Mouse (Mus musculus): ENCODE results near the gene Tepsin. TPM values are rescaled to one million over a fixed set of nuclear protein-coding genes. Genes with fewer than 3 reads are reported as not detected.
A peak's percentile ranks its signal among the peaks of the same experiment; 100 is the strongest.

Gene Tepsin
- polyA plus RNA-seq, 1 experiment from 2014 or later, result 22.0 TPM

DNA sequence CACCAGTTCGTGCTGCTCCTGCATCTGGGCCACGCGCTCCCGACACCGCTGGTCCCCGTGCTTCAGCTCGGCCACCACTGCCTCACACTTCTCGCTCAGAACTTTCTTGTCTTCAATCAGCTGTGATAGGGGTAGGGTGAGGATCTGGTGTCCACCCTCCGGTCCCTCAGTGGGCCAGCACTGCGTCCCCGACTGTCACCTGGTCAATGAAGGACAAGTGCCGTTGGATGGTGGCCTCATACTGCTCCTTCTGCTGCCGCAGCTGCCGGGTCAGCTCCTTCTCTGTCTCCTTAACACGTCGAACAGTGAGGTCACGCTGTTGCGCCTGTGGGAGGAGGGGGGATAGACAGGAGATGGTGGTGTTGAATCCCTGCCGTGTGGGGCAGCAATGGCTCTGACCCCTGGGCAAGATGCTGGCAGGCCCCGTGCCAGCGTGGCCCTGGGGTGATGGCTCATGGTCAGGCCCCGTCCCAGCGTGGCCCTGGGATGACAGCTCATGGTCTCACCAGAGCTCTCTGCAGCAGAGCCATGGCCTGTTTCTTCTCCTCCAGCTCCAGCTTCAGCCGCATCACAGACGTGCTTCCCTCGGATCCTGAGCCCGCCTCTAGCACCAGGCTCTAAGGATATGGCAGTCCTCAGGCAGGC, 28.1 kb downstream of the Tepsin start:
- no peak for ATAC-seq (ENCODE audit: low FRiP score, low TSS enrichment)
- Histone ChIP-seq H3K4me1 (ENCODE audit: insufficient read depth, low read length) (no peaks in the 10 kb centered on the region), H3K36me3 (ENCODE audit: insufficient read depth, low read length) (peaks cover 23% of the 10 kb centered on the region), H3K9me3 (ENCODE audit: low read length) (no peaks in the 10 kb centered on the region), H3K4me2 (replicated peaks; ENCODE audit: low read depth, low read length) (no peak overlapping the region), H3K27me3 (ENCODE audit: insufficient read depth, low read length) (no peaks in the 10 kb centered on the region), H3K27ac (ENCODE audit: low read length) (no peak overlapping the region), H3K9ac (replicated peaks; ENCODE audit: low read length) (no peak overlapping the region), H3K4me3 (ENCODE audit: low read length) (no peak overlapping the region)
- 91% methylated on average over 27 of the region's 27 CpGs for WGBS

DNA sequence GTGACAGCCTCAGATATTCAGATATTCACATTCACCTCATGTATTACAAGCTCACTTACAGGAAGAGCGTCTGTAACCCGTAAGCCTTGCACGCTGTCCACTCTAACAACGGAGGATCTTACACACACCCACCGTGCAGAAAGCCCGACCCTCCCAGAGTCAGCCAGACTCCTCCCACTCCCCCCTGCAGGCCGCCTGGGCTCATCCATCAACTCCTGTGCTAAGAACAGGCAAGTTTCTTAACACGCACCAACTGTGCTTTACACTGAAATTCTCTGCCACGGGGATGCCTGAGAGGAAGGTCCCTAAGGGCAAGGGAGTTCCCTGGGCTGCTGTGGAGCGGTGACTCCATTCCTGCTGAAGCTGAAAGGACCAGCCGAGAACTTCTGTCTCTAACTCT, 29.3 kb downstream of the Tepsin start:
- 31% methylated on average over 11 of the region's 11 CpGs for WGBS
- Histone ChIP-seq H3K9ac (replicated peaks; ENCODE audit: low read length) (no peak overlapping the region), H3K4me2 (replicated peaks; ENCODE audit: low read depth, low read length) (no peak overlapping the region), H3K4me3 (ENCODE audit: low read length) (no peak overlapping the region), H3K27ac (ENCODE audit: low read length) (no peak overlapping the region), H3K9me3 (ENCODE audit: low read length) (no peaks in the 10 kb centered on the region), H3K4me1 (ENCODE audit: insufficient read depth, low read length) (no peaks in the 10 kb centered on the region), H3K36me3 (ENCODE audit: insufficient read depth, low read length) (peaks cover 26% of the 10 kb centered on the region), H3K27me3 (ENCODE audit: insufficient read depth, low read length) (no peaks in the 10 kb centered on the region)
- ATAC-seq (ENCODE audit: low FRiP score, low TSS enrichment), result no peak

DNA sequence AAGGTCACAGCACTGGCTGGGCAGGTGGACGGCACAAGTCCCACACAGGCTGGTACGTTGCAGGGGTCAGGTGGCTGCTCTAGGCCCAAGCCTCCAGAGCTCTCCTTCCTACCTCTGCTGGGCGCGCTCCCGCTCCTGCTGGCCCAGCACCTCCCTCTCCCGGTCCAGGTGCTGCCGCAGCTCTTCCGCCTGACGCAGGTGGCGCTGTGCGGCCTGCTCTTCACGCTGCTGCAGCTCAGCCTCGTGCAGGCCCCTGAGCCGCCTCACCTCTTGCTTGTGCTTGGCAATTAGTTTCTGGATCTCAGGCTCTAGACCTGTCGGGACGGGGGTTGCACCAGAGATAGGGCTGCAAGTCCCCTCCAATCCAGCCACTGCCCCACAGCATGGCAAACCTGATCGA, 30.7 kb downstream of the Tepsin start:
- Histone ChIP-seq H3K4me2 (replicated peaks; ENCODE audit: low read depth, low read length) (no peak overlapping the region), H3K27me3 (ENCODE audit: insufficient read depth, low read length) (no peaks in the 10 kb centered on the region), H3K36me3 (ENCODE audit: insufficient read depth, low read length) (peaks cover 23% of the 10 kb centered on the region), H3K4me1 (ENCODE audit: insufficient read depth, low read length) (no peaks in the 10 kb centered on the region), H3K4me3 (ENCODE audit: low read length) (no peak overlapping the region), H3K9me3 (ENCODE audit: low read length) (no peaks in the 10 kb centered on the region), H3K27ac (ENCODE audit: low read length) (no peak overlapping the region), H3K9ac (replicated peaks; ENCODE audit: low read length) (no peak overlapping the region)
- 55% methylated on average over 17 of the region's 17 CpGs for WGBS
- ATAC-seq (ENCODE audit: low FRiP score, low TSS enrichment), result no peak

DNA sequence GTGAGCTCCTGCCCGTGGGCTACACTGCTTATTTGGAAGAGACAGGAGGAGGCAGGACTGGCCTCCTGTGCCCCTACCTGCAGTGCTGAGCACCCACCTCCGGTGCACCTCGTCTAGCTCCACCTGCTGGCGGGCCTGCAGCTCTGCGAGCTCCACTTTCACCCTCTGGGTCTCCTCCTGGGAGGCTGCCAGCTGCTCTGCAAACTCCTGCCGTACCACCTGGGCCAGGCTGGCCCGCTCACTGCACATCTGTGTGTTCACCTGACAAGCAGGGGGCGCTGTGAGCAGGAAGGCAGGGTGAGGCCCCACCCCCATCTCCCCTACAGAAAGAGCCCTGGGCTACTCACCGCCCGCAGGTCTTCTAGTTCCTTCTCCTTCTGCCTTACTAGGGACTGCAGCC, 33.2 kb downstream of the Tepsin start:
- Histone ChIP-seq H3K36me3 (ENCODE audit: insufficient read depth, low read length) (peaks cover 7% of the 10 kb centered on the region; the same call in 1 of the 2 replicates), H3K4me2 (replicated peaks; ENCODE audit: low read depth, low read length) (no peak overlapping the region), H3K27me3 (ENCODE audit: insufficient read depth, low read length) (no peaks in the 10 kb centered on the region), H3K9ac (replicated peaks; ENCODE audit: low read length) (no peak overlapping the region), H3K27ac (ENCODE audit: low read length) (no peak overlapping the region), H3K9me3 (ENCODE audit: low read length) (no peaks in the 10 kb centered on the region), H3K4me1 (ENCODE audit: insufficient read depth, low read length) (no peaks in the 10 kb centered on the region; the same call in 1 of the 2 replicates), H3K4me3 (ENCODE audit: low read length) (no peak overlapping the region)
- 39% methylated on average over 10 of the region's 10 CpGs for WGBS
- ATAC-seq (ENCODE audit: low FRiP score, low TSS enrichment), result peak; percentile 32

DNA sequence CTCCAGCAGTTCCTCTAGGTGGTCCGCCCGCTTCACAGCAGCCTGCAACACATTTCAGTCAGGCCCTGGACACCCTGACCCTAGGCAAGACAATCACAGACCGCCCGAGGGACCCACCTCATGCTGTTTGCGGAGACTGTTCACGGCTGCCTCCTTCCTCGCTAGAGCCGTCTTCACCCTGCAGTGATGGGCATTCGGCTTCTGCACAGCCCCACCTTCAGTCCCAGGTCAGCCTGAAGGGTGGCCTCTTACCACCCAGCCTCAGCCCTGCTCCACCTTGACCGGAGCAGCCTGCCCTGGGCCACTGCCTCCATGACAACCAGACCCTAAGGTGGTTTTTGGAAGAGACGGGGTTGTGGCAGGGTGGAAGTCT, 33.9 kb downstream of the Tepsin start:
- H3K4me2 ChIP-seq (replicated peaks; ENCODE audit: low read depth, low read length), result no peak overlapping the region
- ATAC-seq (ENCODE audit: low FRiP score, low TSS enrichment), result no peak
- 91% methylated on average over 11 of the region's 11 CpGs for WGBS
- no peaks in the 10 kb centered on the region; the same call in 1 of the 2 replicates for H3K4me1 ChIP-seq (ENCODE audit: insufficient read depth, low read length)
- peaks cover 5% of the 10 kb centered on the region; the same call in 1 of the 2 replicates for H3K36me3 ChIP-seq (ENCODE audit: insufficient read depth, low read length)
- H3K27me3 ChIP-seq (ENCODE audit: insufficient read depth, low read length), result no peaks in the 10 kb centered on the region
- H3K9ac ChIP-seq (replicated peaks; ENCODE audit: low read length), result no peak overlapping the region
- H3K27ac ChIP-seq (ENCODE audit: low read length), result no peak overlapping the region
- no peak overlapping the region for H3K4me3 ChIP-seq (ENCODE audit: low read length)
- no peaks in the 10 kb centered on the region for H3K9me3 ChIP-seq (ENCODE audit: low read length)

DNA sequence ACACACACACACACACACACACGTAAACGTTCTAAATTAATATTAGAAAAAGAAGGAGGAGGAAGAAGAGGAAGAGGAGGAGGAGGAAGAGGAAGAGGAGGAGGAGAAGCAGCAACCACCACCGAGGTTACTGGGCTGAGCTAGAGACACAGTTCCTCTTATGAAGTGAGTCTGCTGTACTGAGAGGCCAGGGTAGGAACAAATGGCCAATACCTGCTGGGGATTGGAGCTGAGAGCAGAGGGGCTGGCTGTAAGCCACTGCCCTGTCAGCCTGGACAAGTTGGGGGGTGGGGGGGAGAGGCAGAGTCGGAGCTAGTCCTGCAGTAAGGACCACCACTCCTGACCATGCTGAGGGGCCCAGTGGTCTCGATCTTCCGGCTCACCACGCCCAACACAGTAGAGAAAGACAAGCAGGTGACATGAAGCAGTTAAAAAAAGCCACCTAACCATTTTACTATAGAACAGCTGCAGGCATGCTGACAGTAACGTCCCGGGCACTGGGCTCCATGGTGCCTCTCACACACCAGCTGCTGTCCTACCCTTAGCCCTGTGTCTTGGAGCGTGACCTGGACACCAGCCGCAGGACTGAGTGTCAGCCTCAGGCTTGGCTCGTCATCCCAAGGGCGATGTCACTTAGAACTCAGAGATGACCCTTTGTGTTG, 34.4 kb downstream of the Tepsin start:
- H3K9ac ChIP-seq (replicated peaks; ENCODE audit: low read length), result no peak overlapping the region
- no peak overlapping the region for H3K4me3 ChIP-seq (ENCODE audit: low read length)
- no peaks in the 10 kb centered on the region for H3K9me3 ChIP-seq (ENCODE audit: low read length)
- H3K36me3 ChIP-seq (ENCODE audit: insufficient read depth, low read length), result peaks cover 5% of the 10 kb centered on the region; the same call in 1 of the 2 replicates
- no peak overlapping the region for H3K4me2 ChIP-seq (replicated peaks; ENCODE audit: low read depth, low read length)
- WGBS, result 79% methylated on average over 13 of the region's 13 CpGs
- no peaks in the 10 kb centered on the region for H3K27me3 ChIP-seq (ENCODE audit: insufficient read depth, low read length)
- no peak for ATAC-seq (ENCODE audit: low FRiP score, low TSS enrichment)
- H3K27ac ChIP-seq (ENCODE audit: low read length), result no peak overlapping the region
- no peaks in the 10 kb centered on the region; the same call in 1 of the 2 replicates for H3K4me1 ChIP-seq (ENCODE audit: insufficient read depth, low read length)

DNA sequence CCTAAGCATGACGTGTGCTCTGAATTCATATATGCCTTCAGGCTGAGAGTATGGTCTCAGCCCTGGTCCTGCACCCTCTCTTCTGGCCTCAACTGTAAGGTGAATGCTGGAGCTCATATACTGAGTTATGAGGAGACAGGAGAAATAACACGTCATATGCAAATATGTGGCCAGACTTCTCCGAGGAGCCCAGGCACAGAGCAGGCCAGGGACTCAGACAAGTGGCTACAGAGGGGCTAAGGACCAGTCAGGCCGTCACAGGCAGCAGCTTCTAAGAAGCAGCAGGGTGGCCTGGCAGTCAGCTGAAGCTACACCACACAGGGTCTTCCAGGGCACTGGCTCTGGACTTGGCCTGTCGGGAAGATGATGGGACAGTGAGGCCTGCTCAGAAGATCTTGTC, 35.2 kb downstream of the Tepsin start:
- WGBS, result 81% methylated on average over 5 of the region's 5 CpGs
- Histone ChIP-seq H3K36me3 (ENCODE audit: insufficient read depth, low read length) (peaks cover 5% of the 10 kb centered on the region; the same call in 1 of the 2 replicates), H3K27me3 (ENCODE audit: insufficient read depth, low read length) (no peaks in the 10 kb centered on the region), H3K9me3 (ENCODE audit: low read length) (no peaks in the 10 kb centered on the region), H3K27ac (ENCODE audit: low read length) (no peak overlapping the region), H3K4me1 (ENCODE audit: insufficient read depth, low read length) (no peaks in the 10 kb centered on the region; the same call in 1 of the 2 replicates), H3K4me2 (replicated peaks; ENCODE audit: low read depth, low read length) (no peak overlapping the region), H3K9ac (replicated peaks; ENCODE audit: low read length) (no peak overlapping the region), H3K4me3 (ENCODE audit: low read length) (no peak overlapping the region)
- ATAC-seq (ENCODE audit: low FRiP score, low TSS enrichment), result no peak

DNA sequence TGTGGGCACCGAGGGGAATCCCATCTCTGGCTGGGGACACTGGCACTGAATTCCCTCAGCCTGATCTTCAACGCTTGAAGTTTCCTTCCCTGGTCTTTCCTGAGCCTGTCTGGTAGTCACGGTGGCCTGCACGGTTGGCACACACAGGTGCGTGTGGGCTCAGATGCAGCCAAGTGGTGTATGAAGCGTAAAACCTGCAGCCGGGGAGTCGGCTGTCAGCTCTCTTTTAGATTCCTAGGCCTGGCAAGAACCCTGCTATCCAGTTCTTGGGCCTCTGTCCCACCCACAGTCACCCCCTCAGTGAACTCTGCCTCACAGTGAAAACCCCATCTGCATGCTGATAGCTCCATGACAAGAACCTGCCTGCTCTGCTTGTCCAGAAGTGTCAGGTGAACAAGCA, 37.9 kb downstream of the Tepsin start:
- Histone ChIP-seq H3K27ac (ENCODE audit: low read length) (no peak overlapping the region), H3K9ac (replicated peaks; ENCODE audit: low read length) (no peak overlapping the region), H3K9me3 (ENCODE audit: low read length) (no peaks in the 10 kb centered on the region), H3K27me3 (ENCODE audit: insufficient read depth, low read length) (no peaks in the 10 kb centered on the region), H3K36me3 (ENCODE audit: insufficient read depth, low read length) (0 out of 2 replicates have a peak, but pooled peaks cover 5% of the 10 kb centered on the region), H3K4me3 (ENCODE audit: low read length) (no peak overlapping the region), H3K4me1 (ENCODE audit: insufficient read depth, low read length) (no peaks in the 10 kb centered on the region; the same call in 1 of the 2 replicates), H3K4me2 (replicated peaks; ENCODE audit: low read depth, low read length) (no peak overlapping the region)
- no peak for ATAC-seq (ENCODE audit: low FRiP score, low TSS enrichment)
- 38% methylated on average over 8 of the region's 8 CpGs for WGBS

DNA sequence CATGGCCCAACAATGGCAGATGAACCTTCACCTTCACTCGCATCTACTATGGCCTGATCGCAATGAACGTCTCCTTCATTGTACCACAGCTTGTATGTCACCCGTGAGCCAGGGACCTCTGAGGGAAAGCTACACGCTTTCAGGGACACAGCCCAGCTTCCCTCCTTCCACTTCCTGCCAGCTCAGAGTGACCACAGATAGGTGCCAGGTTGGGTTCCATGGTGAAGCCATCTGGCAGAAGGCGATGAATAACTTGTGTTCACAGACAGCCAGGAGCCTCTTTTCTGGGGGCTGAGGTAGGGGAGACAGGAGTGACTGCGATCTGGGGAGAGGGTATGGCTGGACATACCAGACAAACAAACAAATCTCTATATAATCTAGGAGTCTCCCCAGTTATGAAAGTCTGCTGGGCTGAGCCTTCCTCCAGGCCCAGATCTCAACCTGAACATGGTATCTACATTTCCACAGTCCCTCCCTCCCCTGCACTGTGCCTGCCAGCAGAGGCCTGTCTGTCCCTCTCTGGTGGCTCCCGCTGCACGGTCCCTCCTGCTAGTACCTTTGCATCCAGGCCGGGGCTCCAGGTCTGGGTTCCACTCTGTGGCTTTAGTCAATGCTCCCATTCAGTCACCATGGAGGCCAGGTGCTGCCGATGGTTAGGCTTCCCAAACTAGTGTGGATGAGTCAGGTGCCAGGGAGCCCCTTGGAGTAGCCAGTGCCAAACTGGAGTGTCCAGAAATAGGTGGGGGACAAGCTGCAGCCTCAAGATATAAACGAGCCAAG, 42.4 kb downstream of the Tepsin start:
- Histone ChIP-seq H3K4me2 (replicated peaks; ENCODE audit: low read depth, low read length) (no peak overlapping the region), H3K27ac (ENCODE audit: low read length) (no peak overlapping the region), H3K4me1 (ENCODE audit: insufficient read depth, low read length) (no peaks in the 10 kb centered on the region; the same call in 1 of the 2 replicates), H3K4me3 (ENCODE audit: low read length) (no peak overlapping the region), H3K27me3 (ENCODE audit: insufficient read depth, low read length) (no peaks in the 10 kb centered on the region), H3K36me3 (ENCODE audit: insufficient read depth, low read length) (no peaks in the 10 kb centered on the region), H3K9me3 (ENCODE audit: low read length) (no peaks in the 10 kb centered on the region), H3K9ac (replicated peaks; ENCODE audit: low read length) (no peak overlapping the region)
- 86% methylated on average over 12 of the region's 12 CpGs for WGBS
- no peak for ATAC-seq (ENCODE audit: low FRiP score, low TSS enrichment)

Measured in kidney, embryonic 16.5 days (tissue).